Mouse (Mus musculus) heart, embryonic 12.5 days (tissue): Measurements from ENCODE around the gene Nrcam. TPM values are rescaled to one million over a fixed set of nuclear protein-coding genes. Genes with fewer than 3 reads are reported as not detected.

Source experiments
- ATAC-seq: fragments of 200-750 bp; cut with Nextera tagmentation; 2 replicates; pipeline ENCODE4 v1.8.0; 2017; ENCODE audit warnings: moderate TSS enrichment, moderate library complexity; ENCODE audit not compliant: insufficient number of reproducible peaks, low FRiP score
- H3K27ac ChIP-seq: fragments of 300-500 bp; sonication (generic); 2 replicates; pipeline ENCODE4 v1.5.1; 2016; ENCODE audit warnings: mild to moderate bottlenecking, moderate library complexity; ENCODE audit not compliant: poor library complexity, severe bottlenecking
- H3K27me3 ChIP-seq: fragments of 300-500 bp; sonication (generic); replicated peaks from 2 replicates; pipeline ENCODE4 v1.6.1; 2016; ENCODE audit warnings: mild to moderate bottlenecking, moderate library complexity
- H3K36me3 ChIP-seq: fragments of 300-500 bp; sonication (generic); 2 replicates; pipeline ENCODE4 v1.6.1; 2016; ENCODE audit warnings: mild to moderate bottlenecking, moderate library complexity
- H3K4me1 ChIP-seq: fragments of 300-500 bp; sonication (generic); replicated peaks from 2 replicates; pipeline ENCODE4 v1.6.1; 2016; ENCODE audit warnings: mild to moderate bottlenecking
- H3K4me2 ChIP-seq: fragments of 300-500 bp; sonication (generic); 2 replicates; pipeline ENCODE4 v1.6.1; 2016; ENCODE audit warnings: mild to moderate bottlenecking, moderate library complexity
- H3K4me3 ChIP-seq: fragments of 300-500 bp; sonication (generic); 2 replicates; pipeline ENCODE4 v1.5.1; 2016; ENCODE audit warnings: mild to moderate bottlenecking
- H3K9ac ChIP-seq: fragments of 300-500 bp; sonication (generic); 2 replicates; pipeline ENCODE4 v1.6.1; 2016; ENCODE audit warnings: mild to moderate bottlenecking, moderate library complexity
- H3K9me3 ChIP-seq: fragments of 300-500 bp; sonication (generic); replicated peaks from 2 replicates; pipeline ENCODE4 v1.6.1; 2016; ENCODE audit warnings: mild to moderate bottlenecking, moderate library complexity
- WGBS: fragments of 180-500 bp; shearing (Covaris S2); methylation state at CpG from one replicate; pipeline ENCODE4 v1.1.7; 2016; 5-methylcytosine and 5-hydroxymethylcytosine counted together
- polyA plus RNA-seq: library from polyadenylated mRNA; unstranded; fragments of >200 nt; fragmentation: Nextera tagmentation; extraction: Ambion mirVana; gene quantifications from 2 replicates; pipeline ENCODE4 v1.2.1, GENCODE M21; 2016

Gene Nrcam
- polyA plus RNA-seq, 1 experiment from 2014 or later: 0.92 TPM

GRCm38 (mm10) chr12:44403270-44403669, 74.6 kb downstream of the Nrcam start:
- no peak for ATAC-seq

GRCm38 (mm10) chr12:44403731-44404424, 75.2 kb downstream of the Nrcam start:
- no peak overlapping the region for H3K4me3 ChIP-seq
- H3K9ac ChIP-seq: no peak overlapping the region
- H3K36me3 ChIP-seq: no peaks in the 10 kb centered on the region
- WGBS: 40% methylated on average over 3 of the region's 3 CpGs
- H3K27me3 ChIP-seq: no peaks in the 10 kb centered on the region
- no peaks in the 10 kb centered on the region for H3K4me1 ChIP-seq
- H3K9me3 ChIP-seq: no peaks in the 10 kb centered on the region
- ATAC-seq: no peak
- H3K4me2 ChIP-seq: no peak overlapping the region
- no peak overlapping the region for H3K27ac ChIP-seq

More at GRCm38 (mm10) chr12:44403270-44403669, 74.6 kb downstream of the Nrcam start:
- no peak overlapping the region for H3K4me3 ChIP-seq
- no peak overlapping the region for H3K4me2 ChIP-seq
- H3K9ac ChIP-seq: no peak overlapping the region
- H3K27ac ChIP-seq: no peak overlapping the region
- no peaks in the 10 kb centered on the region for H3K4me1 ChIP-seq
- no peaks in the 10 kb centered on the region for H3K9me3 ChIP-seq
- 62% methylated on average over 1 of the region's 1 CpGs for whole genome bisulfite sequencing
- no peaks in the 10 kb centered on the region for H3K27me3 ChIP-seq
- H3K36me3 ChIP-seq: no peaks in the 10 kb centered on the region

- Histone ChIP-seq H3K4me2 (no peak overlapping the region), H3K4me1 (no peaks in the 10 kb centered on the region), H3K27ac (no peak overlapping the region), H3K4me3 (no peak overlapping the region), H3K27me3 (no peaks in the 10 kb centered on the region), H3K36me3 (no peaks in the 10 kb centered on the region), H3K9ac (no peak overlapping the region), H3K9me3 (no peaks in the 10 kb centered on the region)
- 75% methylated on average over 4 of the region's 4 CpGs for WGBS
- ATAC-seq: no peak
These were observed 81.1 kb downstream of the Nrcam start for GRCm38 (mm10) chr12:44409786-44410185.

- H3K9ac ChIP-seq: no peak overlapping the region
- no peak overlapping the region for H3K4me3 ChIP-seq
- H3K36me3 ChIP-seq: no peaks in the 10 kb centered on the region
- H3K4me1 ChIP-seq: no peaks in the 10 kb centered on the region
- 65% methylated on average over 3 of the region's 3 CpGs for WGBS
- H3K27ac ChIP-seq: no peak overlapping the region
- H3K9me3 ChIP-seq: no peaks in the 10 kb centered on the region
- no peak overlapping the region for H3K4me2 ChIP-seq
- ATAC-seq: no peak
- H3K27me3 ChIP-seq: no peaks in the 10 kb centered on the region
These were observed 82.3 kb downstream of the Nrcam start for GRCm38 (mm10) chr12:44411031-44411430.

- Histone ChIP-seq H3K4me2 (no peak overlapping the region), H3K27me3 (no peaks in the 10 kb centered on the region), H3K36me3 (no peaks in the 10 kb centered on the region), H3K4me1 (no peaks in the 10 kb centered on the region), H3K9me3 (no peaks in the 10 kb centered on the region), H3K27ac (no peak overlapping the region), H3K4me3 (no peak overlapping the region), H3K9ac (no peak overlapping the region)
- 61% methylated on average over 4 of the region's 4 CpGs for WGBS
- ATAC-seq: no peak
These were observed 93.6 kb downstream of the Nrcam start for GRCm38 (mm10) chr12:44422154-44422866.

GRCm38 (mm10) chr12:44422867-44423255, 94.2 kb downstream of the Nrcam start:
- Histone ChIP-seq H3K27ac (no peak overlapping the region), H3K4me3 (no peak overlapping the region), H3K36me3 (no peaks in the 10 kb centered on the region), H3K27me3 (no peaks in the 10 kb centered on the region), H3K9me3 (no peaks in the 10 kb centered on the region), H3K4me2 (no peak overlapping the region), H3K4me1 (no peaks in the 10 kb centered on the region), H3K9ac (no peak overlapping the region)
- WGBS: 78% methylated on average over 4 of the region's 4 CpGs
- ATAC-seq: no peak

- Histone ChIP-seq H3K27me3 (no peaks in the 10 kb centered on the region), H3K36me3 (no peaks in the 10 kb centered on the region), H3K4me1 (no peaks in the 10 kb centered on the region), H3K9me3 (no peaks in the 10 kb centered on the region), H3K27ac (no peak overlapping the region), H3K9ac (no peak overlapping the region), H3K4me2 (no peak overlapping the region), H3K4me3 (no peak overlapping the region)
- WGBS: 76% methylated on average over 3 of the region's 3 CpGs
- no peak for ATAC-seq
These were observed 95.3 kb downstream of the Nrcam start for GRCm38 (mm10) chr12:44424011-44424410.

- H3K9ac ChIP-seq: no peak overlapping the region
- 6% methylated on average over 6 of the region's 6 CpGs for WGBS
- H3K4me2 ChIP-seq: no peak overlapping the region
- H3K27me3 ChIP-seq: no peaks in the 10 kb centered on the region
- no peaks in the 10 kb centered on the region for H3K36me3 ChIP-seq
- H3K9me3 ChIP-seq: no peaks in the 10 kb centered on the region
- H3K27ac ChIP-seq: no peak overlapping the region
- no peaks in the 10 kb centered on the region for H3K4me1 ChIP-seq
- no peak for ATAC-seq
- no peak overlapping the region for H3K4me3 ChIP-seq
These were observed 96.4 kb downstream of the Nrcam start for GRCm38 (mm10) chr12:44425040-44425439.

- H3K36me3 ChIP-seq: no peaks in the 10 kb centered on the region
- WGBS: 78% methylated on average over 6 of the region's 6 CpGs
These were observed 101.7 kb downstream of the Nrcam start for GRCm38 (mm10) chr12:44430335-44430734.

GRCm38 (mm10) chr12:44430996-44431395, 102.3 kb downstream of the Nrcam start:
- Histone ChIP-seq H3K9ac (no peak overlapping the region), H3K4me3 (no peak overlapping the region), H3K36me3 (no peaks in the 10 kb centered on the region), H3K27ac (no peak overlapping the region), H3K9me3 (no peaks in the 10 kb centered on the region), H3K4me1 (no peaks in the 10 kb centered on the region), H3K27me3 (no peaks in the 10 kb centered on the region), H3K4me2 (no peak overlapping the region)
- 77% methylated on average over 7 of the region's 7 CpGs for WGBS
- no peak for ATAC-seq

More at GRCm38 (mm10) chr12:44430335-44430734, 101.7 kb downstream of the Nrcam start:
- H3K4me1 ChIP-seq: no peaks in the 10 kb centered on the region
- H3K4me2 ChIP-seq: no peak overlapping the region
- no peak for ATAC-seq
- no peaks in the 10 kb centered on the region for H3K9me3 ChIP-seq
- no peak overlapping the region for H3K27ac ChIP-seq
- no peak overlapping the region for H3K4me3 ChIP-seq
- H3K9ac ChIP-seq: no peak overlapping the region
- no peaks in the 10 kb centered on the region for H3K27me3 ChIP-seq

GRCm38 (mm10) chr12:44432727-44433126, 104.0 kb downstream of the Nrcam start:
- Histone ChIP-seq H3K4me2 (no peak overlapping the region), H3K4me3 (no peak overlapping the region), H3K4me1 (no peaks in the 10 kb centered on the region), H3K27me3 (no peaks in the 10 kb centered on the region), H3K36me3 (no peaks in the 10 kb centered on the region), H3K27ac (no peak overlapping the region), H3K9me3 (no peaks in the 10 kb centered on the region), H3K9ac (no peak overlapping the region)
- no peak for ATAC-seq
- WGBS: 81% methylated on average over 3 of the region's 3 CpGs
